Mouse (Mus musculus) adipocyte (in vitro differentiated cells): ENCODE measurements around the gene Spout1.
"Not testable (repeated sequence)": the region's sequence is repeated elsewhere in the genome, so short reads cannot be mapped to it uniquely, and the experiment has no call there.

Source experiments
- DNase-seq: peaks from one replicate; pipeline ENCODE4 v3.0.0-alpha.2; 2016; ENCODE audit warnings: low spot score

The Spout1 gene

GRCm38 (mm10) chr2:30178711-30179110, 452 bp upstream of the Spout1 start:
- not testable (repeated sequence) for DNase-seq

- DNase-seq, result no peak
These were observed 1.7 kb downstream of the Spout1 start for GRCm38 (mm10) chr2:30176561-30176960.

GRCm38 (mm10) chr2:30175897-30176296, 2.4 kb downstream of the Spout1 start:
- no peak for DNase-seq

- DNase-seq, result no peak
These were observed 4.6 kb downstream of the Spout1 start for GRCm38 (mm10) chr2:30173541-30174240.

GRCm38 (mm10) chr2:30171997-30172382, 6.3 kb downstream of the Spout1 start:
- no peak for DNase-seq

GRCm38 (mm10) chr2:30171371-30171996, 6.8 kb downstream of the Spout1 start, which contains the start of gene Endog:
TSS of gene Endog (plus strand) at chr2:30171493.
- peak; percentile 44 for DNase-seq

- peak; percentile 27 for DNase-seq
These were observed 11.6 kb downstream of the Spout1 start for GRCm38 (mm10) chr2:30166677-30167076.

GRCm38 (mm10) chr2:30164340-30164932, 13.8 kb downstream of the Spout1 start:
- no peak for DNase-seq

- peak; percentile 71 for DNase-seq
These were observed 16.4 kb downstream of the Spout1 start for GRCm38 (mm10) chr2:30161809-30162208.

GRCm38 (mm10) chr2:30159871-30160270, 18.4 kb downstream of the Spout1 start:
- DNase-seq, result not testable (repeated sequence)

- DNase-seq, result peak; percentile 72
These were observed 25.6 kb downstream of the Spout1 start for GRCm38 (mm10) chr2:30152616-30153015.

GRCm38 (mm10) chr2:30151840-30152239, 26.4 kb downstream of the Spout1 start:
- DNase-seq, result peak; percentile 28

- peak; percentile 80 for DNase-seq
These were observed 30.8 kb downstream of the Spout1 start for GRCm38 (mm10) chr2:30147466-30147865.

- no peak for DNase-seq
These were observed 33.8 kb downstream of the Spout1 start for GRCm38 (mm10) chr2:30144436-30144835.

- peak; percentile 39 for DNase-seq
These were observed 38.2 kb downstream of the Spout1 start for GRCm38 (mm10) chr2:30140021-30140420.

GRCm38 (mm10) chr2:30136458-30136857, 41.8 kb downstream of the Spout1 start:
- no peak for DNase-seq

GRCm38 (mm10) chr2:30134928-30135620, 43.2 kb downstream of the Spout1 start:
- peak; percentile 51 for DNase-seq

GRCm38 (mm10) chr2:30134378-30134711, 43.9 kb downstream of the Spout1 start:
- DNase-seq, result peak; percentile 32

GRCm38 (mm10) chr2:30133613-30134377, 44.5 kb downstream of the Spout1 start, which contains the start of gene Tbc1d13:
TSS of gene Tbc1d13 (plus strand) at chr2:30133746.
- DNase-seq, result peak; percentile 94

- peak; percentile 81 for DNase-seq
These were observed 45.3 kb downstream of the Spout1 start for GRCm38 (mm10) chr2:30132801-30133612.

GRCm38 (mm10) chr2:30131240-30131639, 47.0 kb downstream of the Spout1 start:
- not testable (repeated sequence) for DNase-seq
